Mouse (Mus musculus) retina, adult 2 months (tissue): Measurements from ENCODE around the gene 1700021F07Rik.
A peak's percentile ranks its signal among the peaks of the same experiment; 100 is the strongest.

ENCODE experiments used
- DNase-seq: peaks from one replicate; pipeline ENCODE4 v3.0.0-alpha.2; 2012; ENCODE audit warnings: low read depth, low spot score

Gene 1700021F07Rik

DNA sequence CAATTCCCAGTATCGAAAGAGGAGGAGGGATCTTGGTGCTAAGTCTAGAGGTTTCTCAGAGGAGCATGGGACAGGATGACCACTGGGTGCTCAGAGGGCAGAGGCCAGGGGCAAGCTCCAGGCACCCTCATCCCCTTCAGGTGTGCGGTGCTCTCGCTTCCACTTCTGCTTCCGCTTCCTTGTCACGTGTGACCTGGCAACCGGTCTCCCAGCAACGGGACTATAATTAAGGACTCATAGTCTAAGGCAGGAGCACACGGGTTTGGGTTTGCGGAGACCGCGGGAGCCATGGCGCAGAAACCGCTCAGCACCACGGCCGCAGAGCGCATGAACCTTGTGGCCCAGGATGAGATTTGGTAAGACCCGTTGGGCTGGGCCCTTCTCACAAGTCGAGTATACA, at the start of gene 1700021F07Rik:
Gene 1700021F07Rik, plus strand, starts transcription at position 211 of the 400 bp plus-strand sequence.
- DNase-seq: no peak

DNA sequence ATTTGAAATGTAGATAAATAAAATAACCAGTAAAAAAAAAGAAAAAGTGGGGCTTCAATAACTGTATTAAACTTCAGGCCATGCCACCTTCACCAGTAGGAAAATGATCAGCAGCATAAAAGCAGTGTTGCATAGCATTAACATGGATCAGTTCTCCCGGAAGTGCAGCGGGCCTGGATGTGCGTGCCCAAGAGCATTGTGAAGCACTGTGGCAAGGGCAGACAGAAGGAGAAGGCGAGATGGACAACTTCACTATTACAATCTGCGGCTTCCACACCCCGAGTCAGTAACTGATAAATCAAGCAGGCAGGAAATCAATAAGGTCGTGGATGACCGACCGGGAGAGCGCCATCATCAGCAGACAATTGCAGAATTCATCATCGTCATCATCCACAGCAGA, 49.2 kb upstream of the 1700021F07Rik start:
- no peak for DNase-seq

DNA sequence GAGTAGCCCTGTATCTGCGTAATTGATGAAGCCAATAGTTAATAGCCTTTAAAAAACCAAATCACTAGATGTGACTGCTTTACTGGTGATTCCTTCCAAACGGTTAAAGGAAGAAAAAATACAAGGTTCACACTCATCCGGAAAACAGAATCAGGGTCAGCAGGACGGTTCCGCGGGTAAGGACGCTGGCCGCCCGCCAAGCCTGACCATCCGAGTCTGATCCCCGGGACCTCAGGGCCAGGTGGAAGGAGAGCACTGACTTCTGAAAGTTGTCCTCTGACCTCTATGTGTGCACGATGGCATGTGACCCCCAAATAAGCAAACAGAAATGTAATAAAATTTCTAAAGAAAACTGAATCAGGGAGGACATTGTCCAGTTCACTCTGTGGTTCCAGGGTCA, 43.3 kb upstream of the 1700021F07Rik start:
- no peak for DNase-seq

DNA sequence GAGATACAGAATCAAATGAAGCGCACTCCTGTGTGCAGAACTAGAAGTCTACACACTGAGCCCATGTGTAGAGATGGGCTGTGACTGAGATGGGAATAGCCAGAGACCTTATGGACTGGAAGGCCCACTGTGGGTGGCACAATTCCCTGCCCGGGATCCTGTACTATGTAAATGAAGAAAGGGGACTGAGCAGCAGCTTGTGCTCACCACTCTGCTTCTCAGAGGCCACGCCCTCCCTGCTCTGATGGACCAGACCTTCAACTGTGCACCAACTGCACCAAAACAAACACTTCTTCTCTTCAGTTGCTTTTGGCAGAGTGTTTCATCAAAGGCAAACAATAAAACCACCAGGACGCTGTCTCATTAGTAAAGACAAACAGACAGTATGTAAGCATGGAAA, 37.9 kb upstream of the 1700021F07Rik start:
- no peak for DNase-seq

DNA sequence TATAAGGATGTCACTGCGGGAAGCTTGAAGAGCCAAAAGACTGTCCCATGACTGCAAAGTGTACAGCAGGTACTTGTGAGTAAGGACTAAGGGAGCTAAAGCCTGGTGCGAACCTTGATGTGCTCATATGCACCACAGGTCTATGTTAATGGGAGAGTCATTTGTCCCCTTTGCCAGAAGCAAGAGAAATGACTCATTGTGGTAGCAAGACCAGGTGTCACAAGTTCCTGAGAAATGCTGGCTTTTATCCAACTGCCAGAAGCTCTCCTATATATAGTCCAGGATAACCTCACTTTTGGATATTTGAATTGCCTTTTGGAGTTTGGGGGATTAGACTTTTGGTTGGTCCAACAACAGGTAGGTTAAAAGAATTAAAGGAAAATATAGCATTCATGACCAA, 22.8 kb upstream of the 1700021F07Rik start:
- no peak for DNase-seq

DNA sequence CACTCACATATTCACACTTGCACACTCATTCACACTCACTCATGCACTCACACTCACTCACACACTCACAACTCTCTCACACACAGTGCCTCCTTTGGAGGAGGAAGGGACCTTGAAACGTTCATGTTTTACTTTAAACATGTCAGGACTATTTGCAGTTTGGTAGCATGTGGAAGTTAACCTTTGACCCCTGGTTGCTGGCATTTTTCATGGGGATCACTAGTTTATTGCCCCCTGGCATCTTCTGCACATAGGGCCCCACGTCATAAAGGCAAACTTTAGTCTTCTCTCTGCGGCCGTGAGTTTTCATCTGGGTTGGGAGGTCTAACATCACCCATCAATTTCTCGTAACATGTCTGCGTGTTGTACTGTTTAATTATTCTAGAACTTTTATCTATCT, 8.4 kb upstream of the 1700021F07Rik start:
- DNase-seq: no peak

DNA sequence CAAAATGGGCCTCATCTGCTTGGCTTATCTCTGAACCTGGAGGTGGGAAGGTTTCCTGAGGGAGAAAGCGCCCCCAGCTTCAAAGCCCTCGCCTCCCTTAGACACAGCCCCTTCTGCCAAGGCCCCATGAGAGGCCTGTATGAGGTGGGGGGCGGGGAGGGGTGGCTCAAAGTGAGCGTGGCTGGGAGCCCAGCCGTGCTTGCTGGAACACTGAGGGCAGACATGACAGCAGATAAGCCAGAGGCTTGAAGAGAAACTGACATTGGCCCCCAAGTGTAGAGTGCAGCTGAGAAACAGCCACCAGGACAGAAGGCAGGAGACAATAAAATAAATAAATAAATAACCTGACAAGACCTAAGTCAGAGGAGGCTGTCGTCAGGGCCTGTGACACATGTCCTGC, 7.2 kb upstream of the 1700021F07Rik start:
- no peak for DNase-seq

DNA sequence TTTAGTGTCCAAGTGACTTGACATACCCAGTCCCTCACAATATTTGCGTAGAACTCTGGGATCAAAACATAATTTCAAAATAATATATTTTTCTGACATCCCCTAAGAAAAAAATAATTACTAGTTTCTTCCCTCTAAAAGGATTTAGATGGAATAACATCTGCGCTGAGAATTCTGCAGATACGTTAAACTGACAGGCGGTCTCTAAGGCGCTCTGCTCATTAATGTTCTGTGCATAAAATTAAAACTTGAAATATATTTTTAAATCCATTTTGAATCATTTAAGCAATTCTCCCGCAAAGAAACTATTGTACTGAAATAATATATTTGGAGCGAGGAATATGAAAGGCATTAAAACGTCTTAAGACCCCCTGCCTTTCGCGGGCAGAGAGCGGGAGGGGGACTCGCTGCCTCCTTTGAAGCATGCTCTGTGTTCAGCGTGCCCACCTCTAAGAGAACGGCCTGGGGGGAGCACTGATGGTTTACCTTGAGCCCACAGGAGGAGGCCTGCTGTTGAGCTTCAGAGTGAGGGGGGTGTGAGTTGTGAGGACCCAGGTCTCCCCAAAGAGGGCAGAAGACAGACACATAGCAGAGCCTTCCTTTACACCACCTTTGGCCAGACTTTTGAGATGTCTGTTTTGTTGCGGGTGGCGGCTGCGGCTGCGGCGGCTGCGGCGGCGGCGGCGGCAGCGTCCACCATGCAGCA, 6.1 kb upstream of the 1700021F07Rik start:
- DNase-seq: no peak

DNA sequence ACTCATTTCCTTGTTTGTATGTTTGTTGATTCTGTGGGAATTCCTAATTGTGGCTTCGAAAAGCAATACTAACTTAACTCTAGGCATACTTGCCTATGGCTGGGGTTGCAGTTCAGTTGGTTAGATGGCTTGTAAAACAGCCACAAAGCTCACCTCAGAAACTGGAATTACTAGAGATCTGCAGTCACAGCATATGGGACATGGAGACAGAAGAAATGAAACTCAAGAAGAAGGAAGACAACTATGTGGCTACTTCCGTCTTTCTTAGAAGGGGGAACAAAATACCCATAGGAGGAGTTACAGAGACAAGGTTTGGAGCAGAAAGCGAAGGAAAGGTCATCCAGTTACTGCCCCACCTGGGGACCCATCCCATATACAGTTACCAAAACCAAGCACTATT, 6.1 kb downstream of the 1700021F07Rik start:
- DNase-seq: no peak

DNA sequence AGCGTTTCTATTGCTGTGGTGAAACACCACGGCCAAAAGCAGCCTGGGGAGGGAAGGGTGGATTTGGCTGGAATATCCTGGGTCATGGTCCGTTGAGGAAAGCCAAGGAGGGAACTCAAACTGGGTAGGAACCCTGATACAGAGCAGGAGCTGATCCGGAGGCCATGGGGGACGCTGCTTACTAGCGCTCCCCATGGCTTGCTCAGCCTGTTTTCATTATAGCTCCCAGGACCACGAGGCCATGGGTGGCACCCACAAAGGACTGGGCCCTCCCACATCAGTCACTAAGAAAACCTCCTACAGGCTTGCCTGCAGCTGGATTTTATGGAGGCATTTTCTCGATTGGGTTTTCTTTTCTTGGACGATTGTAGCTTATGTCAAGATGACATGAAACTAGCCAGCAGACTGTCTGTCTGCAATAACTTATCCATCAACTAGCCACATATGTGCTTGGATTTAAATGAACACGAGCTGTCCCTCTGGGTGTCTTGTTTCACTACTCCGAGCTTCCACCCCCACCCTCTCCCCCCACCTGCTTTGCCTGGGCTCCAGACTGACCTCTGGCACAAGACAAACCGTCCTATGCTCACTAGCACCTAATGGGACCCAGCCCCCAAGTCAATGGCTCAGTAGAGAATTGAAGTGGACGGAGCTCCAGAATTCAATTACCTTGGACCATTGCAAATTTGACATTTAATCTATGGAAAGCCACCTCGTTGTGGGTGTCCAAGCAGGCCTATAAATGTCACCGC, 10.5 kb downstream of the 1700021F07Rik start:
- DNase-seq: no peak

DNA sequence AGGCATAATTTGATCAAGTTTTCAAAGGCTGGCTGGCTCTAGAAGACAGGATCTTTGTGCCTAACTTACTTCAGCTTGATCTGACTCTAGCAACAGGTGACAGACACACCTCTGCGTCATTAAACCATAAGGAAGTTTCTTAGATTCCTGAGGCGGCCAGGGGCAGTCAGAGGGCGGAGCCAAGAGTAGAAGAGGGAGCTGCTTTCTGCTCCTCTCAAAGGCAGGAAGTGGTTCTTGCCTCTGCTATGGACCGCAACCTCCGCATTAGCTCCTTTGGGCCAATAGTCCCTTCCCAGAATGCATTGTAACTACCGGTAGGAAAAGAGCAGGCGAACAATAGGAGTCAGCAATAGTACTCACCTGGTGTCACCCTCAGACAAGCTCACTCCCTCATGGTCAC, 12.2 kb downstream of the 1700021F07Rik start:
- no peak for DNase-seq

DNA sequence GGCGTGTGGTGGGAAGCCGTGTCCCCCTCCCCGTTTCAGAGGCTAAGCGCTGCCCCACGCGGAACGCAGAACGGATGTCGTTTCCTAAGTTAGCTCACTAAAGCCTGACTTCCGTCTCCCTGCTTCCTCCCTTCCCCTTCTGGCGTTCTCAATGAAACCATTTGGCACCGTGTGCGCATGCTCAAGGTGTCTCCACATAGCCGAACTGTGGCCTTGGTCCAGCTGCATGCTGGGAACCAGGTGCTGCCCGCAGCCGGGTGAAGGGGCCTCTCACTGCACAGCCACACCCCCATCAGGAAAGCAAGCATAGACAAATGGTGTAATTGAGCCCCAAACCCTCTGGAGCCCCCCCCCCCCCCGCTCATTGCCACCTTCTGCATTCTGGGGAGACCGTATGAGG, 13.0 kb downstream of the 1700021F07Rik start:
- DNase-seq: no peak

DNA sequence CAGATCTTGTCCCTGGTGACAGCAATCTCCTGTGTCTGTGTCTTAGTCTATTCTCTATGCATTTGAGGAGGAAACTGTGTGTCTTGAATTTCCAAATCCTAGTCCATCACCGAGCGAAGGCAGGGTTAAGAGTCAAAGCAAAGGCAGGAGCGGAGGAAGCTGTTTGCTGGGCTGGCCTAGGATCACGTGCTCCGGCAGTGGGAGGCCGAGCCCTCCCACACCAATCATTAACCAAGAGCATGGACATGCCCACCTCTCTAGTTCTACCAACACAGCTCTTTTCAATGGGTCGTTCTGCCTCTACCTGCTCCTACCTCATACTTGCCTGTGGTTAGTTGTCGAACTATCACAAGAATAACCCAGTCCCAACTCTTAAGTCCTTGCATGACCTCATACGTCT, 13.5 kb downstream of the 1700021F07Rik start:
- DNase-seq: no peak

DNA sequence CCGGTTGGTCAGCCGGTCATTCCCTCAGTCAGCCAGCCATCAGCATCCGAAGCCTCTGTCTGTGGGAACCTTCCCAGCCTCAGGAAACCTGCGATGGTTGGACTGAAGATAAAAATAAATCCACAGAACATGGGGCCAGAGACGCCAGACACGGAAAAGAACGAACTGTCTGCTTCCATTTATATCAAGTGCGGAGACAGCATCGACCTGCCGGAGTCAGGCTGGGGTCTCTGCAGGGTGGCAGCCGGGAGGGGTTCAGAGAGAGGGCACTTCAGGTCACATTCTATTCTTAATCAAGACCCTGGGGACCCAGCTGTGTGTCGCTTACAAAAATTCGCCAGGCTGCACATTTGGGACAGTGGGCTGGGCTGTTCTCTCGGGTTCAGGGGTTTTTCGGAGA, 17.4 kb downstream of the 1700021F07Rik start:
- DNase-seq: no peak

DNA sequence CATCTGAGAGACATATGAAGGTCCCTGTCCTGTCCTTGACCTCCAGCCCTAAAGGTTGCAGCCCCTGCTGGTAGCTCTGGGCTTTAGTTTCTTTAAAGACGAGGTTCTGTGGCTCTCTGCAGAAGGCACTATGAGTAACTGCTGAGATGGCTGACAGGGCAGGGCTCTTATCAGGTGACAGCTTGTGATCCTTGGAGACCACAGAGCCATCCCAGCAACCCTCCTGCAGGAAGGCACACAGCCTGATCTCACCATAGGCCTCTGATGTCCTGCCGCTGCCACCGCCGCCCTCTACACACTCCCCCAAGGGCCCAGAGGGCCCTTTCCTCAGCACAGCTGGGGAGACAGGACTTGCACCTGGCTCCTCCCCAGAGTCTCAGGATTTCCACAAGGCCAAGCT, 19.4 kb downstream of the 1700021F07Rik start:
- DNase-seq: no peak

DNA sequence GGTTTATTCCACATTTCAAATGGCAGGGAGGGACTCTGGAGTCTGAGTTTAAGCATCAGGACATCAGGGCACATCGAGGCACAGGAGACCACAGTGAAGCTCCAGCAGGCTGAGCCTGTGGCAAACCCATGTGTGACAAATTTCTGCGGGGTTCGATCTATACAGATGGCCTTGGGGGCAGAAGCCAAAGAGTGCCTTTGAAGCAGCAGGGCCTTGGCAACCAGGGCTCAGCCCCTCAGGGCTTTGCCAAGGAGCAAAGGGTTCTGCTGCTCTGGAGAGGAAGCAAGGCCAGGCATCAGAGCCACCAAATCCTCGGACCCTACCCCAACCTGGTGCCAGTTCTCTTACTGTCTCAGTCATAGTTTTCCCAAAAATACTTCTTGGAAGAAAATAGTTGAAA, 20.3 kb downstream of the 1700021F07Rik start:
- DNase-seq: no peak

DNA sequence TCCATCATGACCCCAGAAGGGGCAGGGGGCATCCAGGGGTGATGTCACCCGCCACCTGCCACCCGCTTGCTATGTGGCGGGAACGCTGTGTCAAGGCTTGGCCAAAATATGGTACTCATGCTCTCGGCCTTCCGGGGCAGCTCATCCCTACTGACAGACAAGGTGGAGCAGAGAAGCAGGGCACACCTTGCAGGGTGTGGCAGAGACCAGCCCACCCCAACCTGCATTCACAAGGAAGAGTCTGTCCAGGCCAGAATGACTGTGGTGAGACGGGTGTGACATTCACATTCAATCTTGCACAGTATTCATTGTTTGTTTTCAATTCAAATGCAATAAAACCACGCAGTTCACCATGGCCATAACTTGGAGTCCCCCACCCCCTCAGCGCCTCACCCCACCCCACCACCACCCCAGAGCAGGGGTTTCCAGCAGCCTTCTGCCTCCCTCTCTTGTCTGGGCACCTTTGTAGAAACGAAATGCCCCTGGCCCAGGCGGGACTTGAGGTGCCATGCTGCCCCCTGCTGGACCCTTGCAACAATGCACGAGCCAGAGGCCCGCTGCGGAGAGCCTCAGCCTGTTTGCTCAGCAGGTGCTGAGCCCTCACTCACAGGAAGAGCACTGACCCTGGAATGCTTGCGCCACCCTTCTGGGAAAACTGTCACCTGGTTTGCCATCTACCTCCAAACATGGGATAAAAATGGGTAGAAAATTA, 23.8 kb downstream of the 1700021F07Rik start:
- DNase-seq: peak; percentile 48

DNA sequence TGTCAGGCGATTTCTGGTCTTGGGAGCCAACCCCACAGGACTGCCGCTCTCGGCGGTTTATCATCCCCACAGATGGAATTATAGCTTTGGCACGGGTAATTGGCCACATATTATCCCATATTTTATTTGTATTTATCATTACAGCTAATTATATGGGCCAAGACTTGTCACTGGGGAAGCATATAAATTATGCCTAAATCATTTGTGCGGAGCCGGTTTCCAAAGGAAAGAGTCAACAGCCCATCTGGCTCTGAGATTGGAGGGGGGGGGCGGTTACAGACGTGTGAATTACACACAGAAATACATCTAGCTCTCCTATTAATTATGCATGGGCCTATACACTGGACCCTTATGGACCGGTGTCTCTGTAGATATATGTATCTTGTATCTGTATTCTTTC, 26.9 kb downstream of the 1700021F07Rik start:
- DNase-seq: no peak

DNA sequence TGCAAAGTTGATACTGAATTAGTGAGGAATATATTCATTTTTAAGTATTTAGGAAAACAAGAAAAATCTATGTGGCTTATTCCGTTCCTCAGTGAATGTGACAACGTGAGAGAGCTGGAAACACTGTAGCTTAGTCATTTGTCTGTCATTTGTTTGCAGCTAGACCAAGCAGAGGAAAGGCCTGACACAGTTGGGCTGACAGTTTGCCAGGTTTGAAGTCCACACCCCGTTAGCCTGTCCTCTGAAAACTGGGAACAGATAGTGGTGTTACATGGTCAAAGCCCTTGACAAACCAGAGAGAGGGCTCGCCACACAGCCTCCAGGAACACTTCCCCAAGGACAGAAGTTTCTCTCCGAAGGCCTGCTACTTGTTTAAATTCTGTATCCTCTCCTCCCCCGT, 28.3 kb downstream of the 1700021F07Rik start:
- no peak for DNase-seq

DNA sequence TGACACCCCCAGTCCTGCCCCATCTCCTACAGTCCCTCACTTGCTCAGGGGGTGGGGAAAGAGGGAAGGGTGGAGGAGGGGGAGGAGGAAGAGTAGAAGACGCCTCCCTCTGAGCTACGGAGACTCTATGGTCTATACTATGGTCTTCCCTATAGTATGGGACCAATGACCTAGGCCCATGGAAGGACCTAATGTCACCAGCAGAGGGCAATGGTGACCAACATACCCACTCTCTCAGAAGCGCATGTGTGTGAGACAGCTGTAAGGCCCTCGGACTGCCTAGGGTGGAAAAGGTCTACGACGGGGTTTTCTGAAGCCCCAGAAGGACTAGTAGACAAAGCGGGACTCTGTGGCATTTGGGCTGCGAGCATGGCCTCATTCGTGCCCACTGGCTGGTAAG, 31.5 kb downstream of the 1700021F07Rik start:
- no peak for DNase-seq

DNA sequence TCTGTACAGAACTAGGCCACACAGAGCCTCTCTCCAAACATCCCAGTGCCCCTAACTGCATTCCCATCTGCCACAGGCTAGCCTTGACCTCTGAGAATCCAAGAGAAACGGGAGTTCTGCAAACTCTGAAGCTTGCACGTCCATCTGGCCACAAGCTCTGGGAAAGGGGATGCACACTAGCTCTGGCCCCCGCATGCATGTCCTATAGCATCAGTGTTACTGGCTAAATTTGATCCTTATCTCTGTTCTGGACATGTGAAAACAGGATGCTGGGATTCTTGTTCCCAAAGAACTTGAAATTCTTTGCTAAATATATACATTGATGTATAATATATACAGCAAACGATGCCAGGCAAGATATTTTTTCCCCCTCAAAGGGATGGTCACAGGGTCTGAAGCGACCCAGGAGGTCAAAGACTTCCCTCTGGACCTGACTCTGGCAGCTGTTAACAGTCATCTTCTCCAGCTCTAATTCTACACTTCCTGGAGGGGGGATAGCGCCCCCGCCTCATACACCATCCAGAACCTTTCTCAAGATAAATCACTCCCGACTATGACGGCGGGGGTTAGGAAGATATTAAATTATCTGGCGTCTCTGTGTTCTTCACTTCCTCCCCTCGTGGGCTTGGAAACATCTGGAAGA, 36.5 kb downstream of the 1700021F07Rik start:
- DNase-seq: no peak

DNA sequence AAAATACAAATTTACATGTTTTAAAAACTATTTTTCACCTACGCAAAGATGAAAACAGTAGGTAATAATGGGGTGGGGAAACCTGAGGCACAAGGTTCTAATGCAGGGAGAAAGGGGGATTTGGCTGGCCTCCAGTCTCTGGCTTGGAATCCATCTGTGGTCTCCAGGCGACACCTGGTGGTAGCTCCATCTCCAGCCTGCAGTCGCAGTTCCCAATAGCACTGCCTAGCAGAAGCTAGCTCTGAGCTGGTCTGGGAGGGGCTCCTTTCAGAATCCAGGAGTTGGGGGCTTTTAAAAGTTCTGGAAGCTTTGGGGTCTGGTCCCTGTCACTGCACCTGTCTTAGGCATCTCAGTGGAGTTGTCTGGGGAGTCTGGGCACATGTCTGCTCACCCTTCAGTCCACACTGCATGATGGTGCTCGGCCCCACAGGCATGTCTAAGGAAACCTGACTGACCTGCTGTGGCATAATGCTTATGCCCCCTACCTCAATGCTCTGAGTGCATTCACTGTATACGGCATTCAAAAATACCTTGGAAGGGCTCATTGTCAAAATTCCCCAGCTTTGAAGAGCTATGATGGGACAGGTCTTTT, 39.6 kb downstream of the 1700021F07Rik start:
- no peak for DNase-seq
